Mouse (Mus musculus) MN1 (cell line): ENCODE data around the gene Ccl5.
"Not testable (repeated sequence)": the region's sequence is repeated elsewhere in the genome, so short reads cannot be mapped to it uniquely, and the experiment has no call there.

ENCODE experiments used
- DNase-seq: peaks from one replicate; pipeline ENCODE4 v3.0.0-alpha.2; 2016; ENCODE audit warnings: low spot score

The Ccl5 gene

GRCm38 (mm10) chr11:83530360-83530759 lies at the start of gene Ccl5:
Gene Ccl5 (minus strand): TSS chr11:83530518.
- no peak for DNase-seq

GRCm38 (mm10) chr11:83578999-83579398 lies 48.7 kb upstream of the Ccl5 start:
- no peak for DNase-seq

GRCm38 (mm10) chr11:83578186-83578760 lies 48.0 kb upstream of the Ccl5 start, which contains the start of gene Ccl9:
Gene Ccl9 (minus strand): TSS chr11:83578636.
- DNase-seq, result no peak

- no peak for DNase-seq
These were observed 46.7 kb upstream of the Ccl5 start for GRCm38 (mm10) chr11:83576927-83577555.

- no peak for DNase-seq
These were observed 42.5 kb upstream of the Ccl5 start for GRCm38 (mm10) chr11:83572834-83573233.

- no peak for DNase-seq
These were observed 41.9 kb upstream of the Ccl5 start for GRCm38 (mm10) chr11:83572223-83572622.

GRCm38 (mm10) chr11:83570189-83570588 lies 39.9 kb upstream of the Ccl5 start:
- no peak for DNase-seq

- DNase-seq, result no peak
These were observed 38.9 kb upstream of the Ccl5 start for GRCm38 (mm10) chr11:83569249-83569648.

GRCm38 (mm10) chr11:83568786-83569185 lies 38.5 kb upstream of the Ccl5 start:
- no peak for DNase-seq

GRCm38 (mm10) chr11:83568061-83568460 lies 37.7 kb upstream of the Ccl5 start:
- no peak for DNase-seq

- no peak for DNase-seq
These were observed 37.0 kb upstream of the Ccl5 start for GRCm38 (mm10) chr11:83567311-83567710.

- DNase-seq, result no peak
These were observed 36.3 kb upstream of the Ccl5 start for GRCm38 (mm10) chr11:83566617-83567016.

- DNase-seq, result peak; percentile 31
These were observed 33.4 kb upstream of the Ccl5 start for GRCm38 (mm10) chr11:83563754-83564153.

GRCm38 (mm10) chr11:83562311-83562887 lies 32.1 kb upstream of the Ccl5 start:
- no peak for DNase-seq

GRCm38 (mm10) chr11:83560405-83560804 lies 30.1 kb upstream of the Ccl5 start:
- no peak for DNase-seq

GRCm38 (mm10) chr11:83557074-83557473 lies 26.8 kb upstream of the Ccl5 start:
- DNase-seq, result no peak

GRCm38 (mm10) chr11:83556085-83556781 lies 25.9 kb upstream of the Ccl5 start:
- DNase-seq, result peak; percentile 81

- DNase-seq, result no peak
These were observed 21.4 kb upstream of the Ccl5 start for GRCm38 (mm10) chr11:83551668-83552067.

GRCm38 (mm10) chr11:83551037-83551436 lies 20.7 kb upstream of the Ccl5 start:
- DNase-seq, result not testable (repeated sequence)

- DNase-seq, result no peak
These were observed 19.9 kb upstream of the Ccl5 start for GRCm38 (mm10) chr11:83550186-83550632.

GRCm38 (mm10) chr11:83544214-83544613 lies 13.9 kb upstream of the Ccl5 start:
- DNase-seq, result peak; percentile 71

GRCm38 (mm10) chr11:83541415-83541814 lies 11.1 kb upstream of the Ccl5 start:
- DNase-seq, result no peak

- no peak for DNase-seq
These were observed 10.6 kb upstream of the Ccl5 start for GRCm38 (mm10) chr11:83540931-83541330.
